Mouse (Mus musculus) liver, adult 2 months (tissue): ENCODE measurements around the gene Cmtm8.

Experiments used
- CTCF ChIP-seq: fragments of 200-500 bp; IDR thresholded peaks from 2 replicates; pipeline ENCODE4 v1.5.1; 2011; ENCODE audit warnings: low read depth, low read length, control low read depth
- POLR2A ChIP-seq: fragments of 200-500 bp; IDR thresholded peaks from 2 replicates; pipeline ENCODE4 v1.6.1; 2011; ENCODE audit warnings: low read length, control low read depth; ENCODE audit not compliant: insufficient read depth; ENCODE audit errors: extremely low read depth

DNA sequence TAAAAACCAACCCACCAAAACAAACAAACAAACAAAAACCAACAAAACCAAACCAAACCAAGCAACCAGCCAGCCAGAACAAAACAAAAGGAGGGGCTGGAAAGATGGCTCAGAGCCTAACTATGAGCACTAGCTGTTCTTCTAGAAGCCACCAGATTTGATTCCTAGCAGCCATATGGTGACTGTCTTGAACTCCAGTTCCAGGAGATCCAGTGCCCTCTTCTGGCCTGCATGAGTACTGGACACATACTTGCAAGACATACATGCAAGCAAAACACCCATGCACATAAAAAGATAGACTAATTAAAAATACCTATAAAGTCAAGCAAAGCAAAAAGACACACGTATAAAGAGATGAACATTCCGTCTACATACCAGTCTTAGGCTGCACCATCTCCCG lies 43.7 kb upstream of the Cmtm8 start:
- TF ChIP-seq POLR2A (no peak), CTCF (peak; percentile 59)
